Mouse (Mus musculus) embryonic facial prominence, embryonic 14.5 days (tissue): ENCODE measurements around the gene Olfr1022. TPM values are rescaled to one million over a fixed set of nuclear protein-coding genes. Genes with fewer than 3 reads are reported as not detected.

Experiments used
- ATAC-seq: fragments of 200-750 bp; cut with Nextera tagmentation; 2 replicates; pipeline ENCODE4 v1.8.0; 2017; ENCODE audit warnings: low read depth, moderate number of reproducible peaks, moderate TSS enrichment
- DNase-seq: peaks from one replicate; pipeline ENCODE4 v3.0.0-alpha.2; 2015; ENCODE audit warnings: low spot score
- H3K27ac ChIP-seq: fragments of 300-500 bp; sonication (generic); replicated peaks from 2 replicates; pipeline ENCODE4 v1.5.1; 2014; ENCODE audit warnings: low read depth, mild to moderate bottlenecking, low read length, moderate library complexity
- H3K27me3 ChIP-seq: fragments of 300-500 bp; sonication (generic); replicated peaks from 2 replicates; pipeline ENCODE4 v1.6.1; 2014; ENCODE audit warnings: low read length; ENCODE audit not compliant: control insufficient read depth, insufficient read depth
- H3K36me3 ChIP-seq: fragments of 300-500 bp; sonication (generic); 2 replicates; pipeline ENCODE4 v1.6.1; 2014; ENCODE audit warnings: low read length, mixed read lengths; ENCODE audit not compliant: control insufficient read depth, insufficient read depth
- H3K4me1 ChIP-seq: fragments of 300-500 bp; sonication (generic); 2 replicates; pipeline ENCODE4 v1.6.1; 2014; ENCODE audit warnings: antibody characterized with exemption, low read length; ENCODE audit not compliant: control insufficient read depth, insufficient read depth
- H3K4me2 ChIP-seq: fragments of 300-500 bp; sonication (generic); 2 replicates; pipeline ENCODE4 v1.6.1; 2014; ENCODE audit warnings: low read depth, mild to moderate bottlenecking, low read length, moderate library complexity, mixed read lengths
- H3K4me3 ChIP-seq: fragments of 300-500 bp; sonication (generic); 2 replicates; pipeline ENCODE4 v1.5.1; 2014; ENCODE audit warnings: low read depth, mild to moderate bottlenecking, low read length
- H3K9ac ChIP-seq: fragments of 300-500 bp; sonication (generic); 2 replicates; pipeline ENCODE4 v1.6.1; 2014; ENCODE audit warnings: low read depth, mild to moderate bottlenecking, low read length, moderate library complexity, mixed read lengths
- H3K9me3 ChIP-seq: fragments of 300-500 bp; sonication (generic); 2 replicates; pipeline ENCODE4 v1.6.1; 2016; ENCODE audit warnings: low read length; ENCODE audit not compliant: control insufficient read depth
- WGBS: fragments of 180-500 bp; shearing (Covaris S2); extraction: QIAGEN DNeasy Blood & Tissue Kit; methylation state at CpG from one replicate; pipeline ENCODE4 v1.1.7; 2014; 5-methylcytosine and 5-hydroxymethylcytosine counted together
- polyA plus RNA-seq: library from polyadenylated mRNA; unstranded; fragments of >200 nt; fragmentation: Nextera tagmentation; extraction: Ambion mirVana; gene quantifications from 2 replicates; pipeline ENCODE4 v1.2.1, GENCODE M21; 2014

The Olfr1022 gene
- not detected in 2 replicates for polyA plus RNA-seq

GRCm38 (mm10) chr2:85868294-85868693 is at the start of gene Olfr1022:
TSS of gene Olfr1022 (plus strand) at chr2:85868594.
- Histone ChIP-seq H3K36me3 (no peaks in the 10 kb centered on the region), H3K4me2 (no peak within 1 kb of the TSS), H3K27me3 (no peaks in the 10 kb centered on the region), H3K4me3 (no peak within 1 kb of the TSS), H3K9ac (no peak within 1 kb of the TSS), H3K9me3 (no peaks in the 10 kb centered on the region), H3K27ac (no peak within 1 kb of the TSS), H3K4me1 (no peaks in the 10 kb centered on the region)
- DNase-seq: no peak
- ATAC-seq: no peak
- 59% methylated on average over 2 of the region's 2 CpGs for WGBS

DNA sequence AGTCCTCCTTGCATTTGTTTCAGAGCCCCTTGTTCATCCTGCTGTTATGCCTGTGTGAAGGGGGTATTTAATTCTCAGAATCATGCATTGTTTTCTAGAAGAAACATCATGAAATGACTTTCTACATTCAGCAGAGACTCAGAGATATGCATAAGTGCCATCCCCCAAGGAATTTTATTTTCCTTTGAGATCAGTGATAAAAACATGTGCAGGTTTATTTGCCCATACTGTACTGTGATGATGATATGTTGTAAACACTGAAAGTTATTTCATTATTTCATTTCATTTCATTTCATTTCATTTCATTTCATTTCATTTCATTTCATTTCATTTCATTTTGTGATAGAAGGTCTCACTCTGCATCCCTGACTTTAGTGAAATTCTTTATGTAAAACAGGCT is 23.0 kb upstream of the Olfr1022 start, which contains the start of gene Olfr1019:
Olfr1019 (minus strand) TSS at position 101 of the 400 bp plus-strand sequence.
- DNase-seq (no peak), ATAC-seq (no peak)
- Histone ChIP-seq H3K27me3 (no peaks in the 10 kb centered on the region), H3K9ac (no peak within 1 kb of the TSS), H3K36me3 (no peaks in the 10 kb centered on the region), H3K4me2 (no peak within 1 kb of the TSS), H3K4me1 (no peaks in the 10 kb centered on the region), H3K4me3 (no peak within 1 kb of the TSS), H3K9me3 (no peaks in the 10 kb centered on the region), H3K27ac (no peak within 1 kb of the TSS)

GRCm38 (mm10) chr2:85846730-85847129 is 21.7 kb upstream of the Olfr1022 start, which contains the start of gene Olfr1020:
TSS of gene Olfr1020 (plus strand) at chr2:85847030.
- Histone ChIP-seq H3K9me3 (no peaks in the 10 kb centered on the region), H3K9ac (no peak within 1 kb of the TSS), H3K27ac (no peak within 1 kb of the TSS), H3K4me1 (no peaks in the 10 kb centered on the region), H3K4me3 (no peak within 1 kb of the TSS), H3K27me3 (no peaks in the 10 kb centered on the region), H3K4me2 (no peak within 1 kb of the TSS), H3K36me3 (no peaks in the 10 kb centered on the region)
- DNase-seq (no peak), ATAC-seq (no peak)
- WGBS: 69% methylated on average over 1 of the region's 1 CpGs

GRCm38 (mm10) chr2:85885340-85885739 is 16.9 kb downstream of the Olfr1022 start, which contains the start of gene Olfr1023:
TSS of gene Olfr1023 (plus strand) at chr2:85885640.
- Histone ChIP-seq H3K36me3 (no peaks in the 10 kb centered on the region), H3K27ac (no peak within 1 kb of the TSS), H3K9me3 (no peaks in the 10 kb centered on the region), H3K4me2 (no peak within 1 kb of the TSS), H3K27me3 (no peaks in the 10 kb centered on the region), H3K9ac (no peak within 1 kb of the TSS), H3K4me1 (no peaks in the 10 kb centered on the region), H3K4me3 (no peak within 1 kb of the TSS)
- no peak for ATAC-seq
- 71% methylated on average over 2 of the region's 2 CpGs for WGBS
- DNase-seq: no peak

DNA sequence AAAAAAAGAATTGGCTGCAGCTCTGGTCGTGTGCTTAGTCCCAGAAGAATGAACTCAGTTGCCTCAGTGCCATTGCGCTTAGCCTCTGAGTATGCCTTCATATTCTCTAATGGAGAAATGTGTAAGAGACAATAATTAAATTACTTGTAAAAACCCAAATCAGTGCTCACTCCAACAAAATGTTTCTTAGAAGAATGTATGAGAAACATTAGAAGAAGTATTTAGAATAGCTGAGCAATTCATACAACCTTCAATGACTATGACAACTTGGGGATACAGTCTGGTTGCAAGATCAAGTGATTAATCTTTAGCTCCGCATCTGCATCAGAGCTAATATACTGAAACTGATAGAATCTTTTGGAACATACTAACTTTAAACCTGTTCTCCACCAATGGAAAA is 36.6 kb downstream of the Olfr1022 start, which contains the start of gene Olfr1024:
Olfr1024 (minus strand) TSS at position 101 of the 400 bp plus-strand sequence.
- WGBS: 87% methylated on average over 3 of the region's 3 CpGs
- Histone ChIP-seq H3K4me1 (no peaks in the 10 kb centered on the region), H3K4me2 (no peak within 1 kb of the TSS), H3K9ac (no peak within 1 kb of the TSS), H3K4me3 (no peak within 1 kb of the TSS), H3K27me3 (no peaks in the 10 kb centered on the region), H3K36me3 (no peaks in the 10 kb centered on the region), H3K27ac (no peak within 1 kb of the TSS), H3K9me3 (no peaks in the 10 kb centered on the region)
- DNase-seq (no peak), ATAC-seq (no peak)

DNA sequence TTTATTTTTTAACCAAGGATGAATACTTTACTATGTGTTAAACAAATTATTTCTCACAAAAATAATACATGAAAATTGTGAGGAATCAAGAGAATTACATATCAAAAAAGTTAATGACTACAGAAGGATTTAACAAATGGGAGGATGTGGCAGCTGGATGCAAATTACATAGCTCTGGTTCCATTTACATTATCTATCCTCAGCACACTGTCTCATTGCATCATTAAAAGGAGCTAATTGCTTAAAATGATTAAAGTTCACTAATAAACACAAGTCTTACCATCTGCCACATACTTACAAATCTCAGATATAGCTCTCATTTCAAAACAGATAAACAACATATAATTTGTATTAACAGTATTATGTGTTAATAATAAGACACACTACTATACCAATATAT is 44.8 kb downstream of the Olfr1022 start:
- no peak for ATAC-seq
- no peak for DNase-seq

GRCm38 (mm10) chr2:85914893-85915292 is 46.5 kb downstream of the Olfr1022 start, which contains the start of gene Olfr1025-ps1:
TSS of gene Olfr1025-ps1 (plus strand) at chr2:85915193.
- Histone ChIP-seq H3K4me2 (no peak within 1 kb of the TSS), H3K27ac (no peak within 1 kb of the TSS), H3K9ac (no peak within 1 kb of the TSS), H3K4me1 (no peaks in the 10 kb centered on the region), H3K27me3 (no peaks in the 10 kb centered on the region), H3K4me3 (no peak within 1 kb of the TSS), H3K36me3 (no peaks in the 10 kb centered on the region), H3K9me3 (no peaks in the 10 kb centered on the region)
- ATAC-seq (no peak), DNase-seq (no peak)
- 41% methylated on average over 1 of the region's 1 CpGs for WGBS

More for the DNA sequence above, 44.8 kb downstream of the Olfr1022 start:
- no peak overlapping the region for H3K27ac ChIP-seq
- no peaks in the 10 kb centered on the region for H3K36me3 ChIP-seq
- H3K4me1 ChIP-seq: no peaks in the 10 kb centered on the region
- H3K4me3 ChIP-seq: no peak overlapping the region
- no peak overlapping the region for H3K4me2 ChIP-seq
- H3K9ac ChIP-seq: no peak overlapping the region
- no peaks in the 10 kb centered on the region for H3K27me3 ChIP-seq
- H3K9me3 ChIP-seq: no peaks in the 10 kb centered on the region

Other genes starting within 250 kb of the Olfr1022 start
- not detected in 2 replicates for gene Olfr1002, start 217.9 kb upstream of the Olfr1022 start, polyA plus RNA-seq
- not detected in 2 replicates for gene Olfr154, start 204.1 kb upstream of the Olfr1022 start, polyA plus RNA-seq
- gene Olfr1006, start 189.8 kb upstream of the Olfr1022 start, polyA plus RNA-seq: 0.11 TPM in 1 of 2 replicates, not detected in the other
- not detected in 2 replicates for gene Olfr1008, start 179.2 kb upstream of the Olfr1022 start, polyA plus RNA-seq
- gene Olfr1009, start 153.2 kb upstream of the Olfr1022 start, polyA plus RNA-seq: not detected in 2 replicates
- 0.18 TPM in 1 of 2 replicates, not detected in the other for gene Olfr1012, start 105.8 kb upstream of the Olfr1022 start, polyA plus RNA-seq
- not detected in 2 replicates for gene Olfr1013, start 101.5 kb upstream of the Olfr1022 start, polyA plus RNA-seq
- 0.10 TPM in 1 of 2 replicates, not detected in the other for gene Olfr1014, start 95.9 kb upstream of the Olfr1022 start, polyA plus RNA-seq
- 0.17 and 0.22 TPM in 2 replicates for gene Olfr1015, start 86.6 kb upstream of the Olfr1022 start, polyA plus RNA-seq
- 0.13 and 0.22 TPM in 2 replicates for gene Olfr1016, start 66.0 kb upstream of the Olfr1022 start, polyA plus RNA-seq
- gene Olfr1018, start 50.1 kb upstream of the Olfr1022 start, polyA plus RNA-seq: not detected in 2 replicates
- gene Olfr1019, start 23.1 kb upstream of the Olfr1022 start, polyA plus RNA-seq: not detected in 2 replicates
- gene Olfr1020, start 21.6 kb upstream of the Olfr1022 start, polyA plus RNA-seq: not detected in 2 replicates
- gene Olfr1023, start 17.0 kb downstream of the Olfr1022 start, polyA plus RNA-seq: not detected in 2 replicates
- gene Olfr1024, start 36.5 kb downstream of the Olfr1022 start, polyA plus RNA-seq: not detected in 2 replicates
- gene Olfr1025-ps1, start 46.6 kb downstream of the Olfr1022 start, polyA plus RNA-seq: 0.14 and 0.50 TPM in 2 replicates
- gene Olfr1026, start 53.0 kb downstream of the Olfr1022 start, polyA plus RNA-seq: 0.13 TPM in 1 of 2 replicates, not detected in the other
- gene Olfr1028, start 81.8 kb downstream of the Olfr1022 start, polyA plus RNA-seq: not detected in 2 replicates
- gene Olfr1029, start 105.3 kb downstream of the Olfr1022 start, polyA plus RNA-seq: not detected in 2 replicates
- gene Olfr1030, start 110.7 kb downstream of the Olfr1022 start, polyA plus RNA-seq: 0.07 TPM in 1 of 2 replicates, not detected in the other
- gene Olfr1031, start 121.7 kb downstream of the Olfr1022 start, polyA plus RNA-seq: 0.22 TPM in 1 of 2 replicates, not detected in the other
- not detected in 2 replicates for gene Olfr1032, start 136.9 kb downstream of the Olfr1022 start, polyA plus RNA-seq
- 1.6 and 2.2 TPM in 2 replicates for gene Olfr1033, start 152.0 kb downstream of the Olfr1022 start, polyA plus RNA-seq
- gene Olfr1034, start 177.3 kb downstream of the Olfr1022 start, polyA plus RNA-seq: 0.04 TPM in 2 replicates
- gene Olfr1036, start 205.4 kb downstream of the Olfr1022 start, polyA plus RNA-seq: not detected in 2 replicates
- not detected in 2 replicates for gene Olfr1037, start 218.8 kb downstream of the Olfr1022 start, polyA plus RNA-seq